Mouse (Mus musculus): ENCODE measurements around the gene Crip2.

Crip2 gene

GRCm38 (mm10) chr12:113139908-113140615 lies at the start of gene Crip2:
Crip2 (plus strand) TSS chr12:113140236.
- peak; percentile 64 for DNase-seq (ENCODE audit: low read depth, low spot score)

GRCm38 (mm10) chr12:113097040-113097439 lies 43.0 kb upstream of the Crip2 start:
- DNase-seq (ENCODE audit: low read depth, low spot score): no peak

GRCm38 (mm10) chr12:113097749-113098281 lies 42.2 kb upstream of the Crip2 start, which contains the start of gene Mta1:
Mta1 (plus strand) TSS chr12:113098278.
- DNase-seq (ENCODE audit: low read depth, low spot score): no peak

GRCm38 (mm10) chr12:113098530-113099151 lies 41.4 kb upstream of the Crip2 start:
- no peak for DNase-seq (ENCODE audit: low read depth, low spot score)

GRCm38 (mm10) chr12:113099470-113100237 lies 40.4 kb upstream of the Crip2 start:
- no peak for DNase-seq (ENCODE audit: low read depth, low spot score)

GRCm38 (mm10) chr12:113100448-113101076 lies 39.5 kb upstream of the Crip2 start:
- DNase-seq (ENCODE audit: low read depth, low spot score): no peak

GRCm38 (mm10) chr12:113101251-113101960 lies 38.6 kb upstream of the Crip2 start:
- no peak for DNase-seq (ENCODE audit: low read depth, low spot score)

- DNase-seq (ENCODE audit: low read depth, low spot score): no peak
Observed at GRCm38 (mm10) chr12:113102461-113102860, 37.6 kb upstream of the Crip2 start.

- DNase-seq (ENCODE audit: low read depth, low spot score): no peak
Observed at GRCm38 (mm10) chr12:113103846-113104451, 36.1 kb upstream of the Crip2 start.

- DNase-seq (ENCODE audit: low read depth, low spot score): no peak
Observed at GRCm38 (mm10) chr12:113106386-113106785, 33.6 kb upstream of the Crip2 start.

- DNase-seq (ENCODE audit: low read depth, low spot score): no peak
Observed at GRCm38 (mm10) chr12:113107431-113108124, 32.5 kb upstream of the Crip2 start.

- no peak for DNase-seq (ENCODE audit: low read depth, low spot score)
Observed at GRCm38 (mm10) chr12:113108528-113109283, 31.3 kb upstream of the Crip2 start.

- no peak for DNase-seq (ENCODE audit: low read depth, low spot score)
Observed at GRCm38 (mm10) chr12:113109801-113110200, 30.2 kb upstream of the Crip2 start.

- DNase-seq (ENCODE audit: low read depth, low spot score): no peak
Observed at GRCm38 (mm10) chr12:113114141-113114540, 25.9 kb upstream of the Crip2 start.

GRCm38 (mm10) chr12:113114856-113115538 lies 25.0 kb upstream of the Crip2 start:
- no peak for DNase-seq (ENCODE audit: low read depth, low spot score)

- peak; percentile 76 for DNase-seq (ENCODE audit: low read depth, low spot score)
Observed at GRCm38 (mm10) chr12:113119516-113120410, 20.3 kb upstream of the Crip2 start.

GRCm38 (mm10) chr12:113124726-113125125 lies 15.3 kb upstream of the Crip2 start:
- no peak for DNase-seq (ENCODE audit: low read depth, low spot score)

- no peak for DNase-seq (ENCODE audit: low read depth, low spot score)
Observed at GRCm38 (mm10) chr12:113130732-113131131, 9.3 kb upstream of the Crip2 start.
